9 mouse cellular contexts compared by ENCODE assay signal in the genomic region with DNA sequence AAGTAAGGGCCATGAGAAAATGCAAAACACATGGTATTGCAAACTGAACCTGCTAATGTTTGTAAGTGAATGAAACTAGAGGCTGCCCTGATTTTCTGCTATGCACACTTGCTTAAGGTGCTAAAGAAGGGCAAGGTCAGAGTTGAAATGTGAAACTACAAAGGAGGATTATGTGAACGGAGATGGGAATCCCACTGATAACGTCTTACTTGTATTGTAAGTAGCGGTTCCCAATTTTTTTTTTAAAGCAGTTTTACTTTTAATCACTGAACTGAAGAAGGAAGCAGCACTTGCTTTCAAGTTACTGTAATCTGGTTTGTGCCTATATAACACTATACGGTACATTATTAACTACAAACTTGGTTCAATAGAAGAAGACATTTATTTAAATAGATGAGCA. TPM values are rescaled to one million over a fixed set of nuclear protein-coding genes. Genes with fewer than 3 reads are reported as not detected.
DNase-seq lines count a peak whose midpoint lies in the region; ATAC-seq and TF ChIP-seq lines count a peak whose summit lies in the region.
"Had no signal": no experiment of that assay in that cellular context is flagged by ENCODE, and none has a peak within 500 bp of the region (broad histone marks: within the 10 kb centered on the region; RNA-seq: fewer than 3 reads in every experiment).

No protein-coding gene starts in this region.

- TF ChIP-seq CTCF in lung, postnatal 0 days (IDR thresholded peaks at IDR 0.05) = no peak

- H3K9ac ChIP-seq in lung, postnatal 0 days (replicated peaks; ENCODE audit: low read depth) = no peak overlapping the region
- no peak overlapping the region for H3K9ac ChIP-seq in hindbrain, embryonic 11.5 days (ENCODE audit: low read depth, low read length)
- H3K9ac ChIP-seq in liver, embryonic 13.5 days = no peak overlapping the region
- H3K9ac ChIP-seq in stomach, embryonic 15.5 days = no peak overlapping the region

- H3K9me3 ChIP-seq in lung, postnatal 0 days (ENCODE audit: low read length) = no peaks in the 10 kb centered on the region
- no peaks in the 10 kb centered on the region for H3K9me3 ChIP-seq in hindbrain, embryonic 11.5 days (ENCODE audit: control insufficient read depth, low read length)
- H3K9me3 ChIP-seq in liver, embryonic 13.5 days (replicated peaks) = no peaks in the 10 kb centered on the region
- H3K9me3 ChIP-seq in stomach, embryonic 15.5 days = no peaks in the 10 kb centered on the region

- no peak overlapping the region for H3K27ac ChIP-seq in lung, postnatal 0 days (ENCODE audit: low read length)
- H3K27ac ChIP-seq in hindbrain, embryonic 11.5 days (ENCODE audit: low read depth, low read length) = no peak overlapping the region
- H3K27ac ChIP-seq in liver, embryonic 13.5 days = no peak overlapping the region
- no peak overlapping the region for H3K27ac ChIP-seq in stomach, embryonic 15.5 days

- no peak for DNase-seq in lung, postnatal 0 days (ENCODE audit: low spot score)
- DNase-seq in lung, adult 18-20 months = no peak
- no peak for DNase-seq in hindbrain, embryonic 11.5 days (ENCODE audit: low spot score)
- DNase-seq in liver, embryonic 13.5 days = no peak
- DNase-seq in cerebellum, adult 9-11 months = no peak
- no peak for DNase-seq in cerebellum, adult 9-10 months
- no peak for DNase-seq in yolk sac, embryonic 10.5 days (ENCODE audit: low spot score)
- DNase-seq: cerebellum, postnatal 36 days had no signal

- no peaks in the 10 kb centered on the region for H3K36me3 ChIP-seq in lung, postnatal 0 days (ENCODE audit: insufficient read depth, low read length)
- no peaks in the 10 kb centered on the region for H3K36me3 ChIP-seq in hindbrain, embryonic 11.5 days (ENCODE audit: control insufficient read depth, insufficient read depth, low read length)
- no peaks in the 10 kb centered on the region for H3K36me3 ChIP-seq in liver, embryonic 13.5 days
- H3K36me3 ChIP-seq in stomach, embryonic 15.5 days = no peaks in the 10 kb centered on the region

- peaks cover 14% of the 10 kb centered on the region; the same call in 1 of the 2 replicates for H3K4me1 ChIP-seq in lung, postnatal 0 days (ENCODE audit: insufficient read depth, low read depth, low read length)
- H3K4me1 ChIP-seq in hindbrain, embryonic 11.5 days (replicated peaks; ENCODE audit: control insufficient read depth, insufficient read depth, low read length) = no peaks in the 10 kb centered on the region
- H3K4me1 ChIP-seq in liver, embryonic 13.5 days (replicated peaks) = peaks cover 17% of the 10 kb centered on the region
- peaks cover 13% of the 10 kb centered on the region for H3K4me1 ChIP-seq in stomach, embryonic 15.5 days

- H3K4me3 ChIP-seq in lung, postnatal 0 days (ENCODE audit: low read depth, low read length) = peak overlapping the region; percentile 82; the same call in 1 of the 2 replicates
- no peak overlapping the region for H3K4me3 ChIP-seq in hindbrain, embryonic 11.5 days (ENCODE audit: low read depth, low read length)
- H3K4me3 ChIP-seq in liver, embryonic 13.5 days (replicated peaks) = 0 out of 2 replicates have a peak overlapping the region, but pooled peaks have one; percentile 7
- H3K4me3 ChIP-seq in stomach, embryonic 15.5 days (replicated peaks) = peak overlapping the region; percentile 84; the same call in 1 of the 2 replicates

- H3K4me2 ChIP-seq in lung, postnatal 0 days (replicated peaks; ENCODE audit: low read depth, low read length) = peak overlapping the region; percentile 98
- peak overlapping the region; percentile 93; the same call in 1 of the 2 replicates for H3K4me2 ChIP-seq in hindbrain, embryonic 11.5 days (replicated peaks; ENCODE audit: low read depth, low read length)
- peak overlapping the region; percentile 87; the same call in 1 of the 2 replicates for H3K4me2 ChIP-seq in liver, embryonic 13.5 days
- peak overlapping the region; percentile 98 for H3K4me2 ChIP-seq in stomach, embryonic 15.5 days

- no peak for ATAC-seq in lung, postnatal 0 days
- no peak for ATAC-seq in hindbrain, embryonic 11.5 days (ENCODE audit: low FRiP score)
- ATAC-seq in liver, embryonic 13.5 days (ENCODE audit: low read depth) = no peak
- no peak for ATAC-seq in stomach, embryonic 15.5 days (ENCODE audit: insufficient read depth, low FRiP score, low read depth)

- 74% methylated on average over 4 of the region's 4 CpGs for WGBS in lung, postnatal 0 days
- WGBS in hindbrain, embryonic 11.5 days = 71% methylated on average over 4 of the region's 4 CpGs
- 76% methylated on average over 4 of the region's 4 CpGs for WGBS in liver, embryonic 13.5 days (ENCODE audit: insufficient replicate concordance)
- 75% methylated on average over 4 of the region's 4 CpGs for WGBS in stomach, embryonic 15.5 days

- no peaks in the 10 kb centered on the region for H3K27me3 ChIP-seq in lung, postnatal 0 days (replicated peaks; ENCODE audit: insufficient read depth, low read length)
- H3K27me3 ChIP-seq in hindbrain, embryonic 11.5 days (ENCODE audit: control insufficient read depth, insufficient read depth, low read length) = no peaks in the 10 kb centered on the region
- H3K27me3 ChIP-seq in liver, embryonic 13.5 days = peaks cover 52% of the 10 kb centered on the region
- no peaks in the 10 kb centered on the region for H3K27me3 ChIP-seq in stomach, embryonic 15.5 days (replicated peaks)

- TF ChIP-seq EP300 in lung, postnatal 0 days (IDR thresholded peaks at IDR 0.05) = no peak

RNA-seq across cellular contexts. Expression of gene Sowahc, which starts 2.1 kb away (rescaled TPM):
- 9.7 and 13.2 TPM in 2 replicates for polyA plus RNA-seq in lung, postnatal 0 days (2015; fragmentation: Nextera tagmentation; extraction: Ambion mirVana)
- polyA plus RNA-seq in hindbrain, embryonic 11.5 days (2014; fragmentation: Nextera tagmentation; extraction: Ambion mirVana) = 11.9 and 13.6 TPM in 2 replicates
- 1.5 and 2.1 TPM in 2 replicates for polyA plus RNA-seq in liver, embryonic 13.5 days (2015; fragmentation: Nextera tagmentation; extraction: Ambion mirVana)
- 13.7 and 13.9 TPM in 2 replicates for polyA plus RNA-seq in stomach, embryonic 15.5 days (2015; fragmentation: Nextera tagmentation; extraction: Ambion mirVana)

RNA-seq across cellular contexts. Expression of gene Sept10, which starts 2.2 kb away (rescaled TPM):
- 42.2 and 45.2 TPM in 2 replicates for polyA plus RNA-seq in lung, postnatal 0 days (2015; fragmentation: Nextera tagmentation; extraction: Ambion mirVana)
- polyA plus RNA-seq in hindbrain, embryonic 11.5 days (2014; fragmentation: Nextera tagmentation; extraction: Ambion mirVana) = 32.0 and 32.4 TPM in 2 replicates
- polyA plus RNA-seq in liver, embryonic 13.5 days (2015; fragmentation: Nextera tagmentation; extraction: Ambion mirVana) = 11.5 and 14.3 TPM in 2 replicates
- polyA plus RNA-seq in stomach, embryonic 15.5 days (2015; fragmentation: Nextera tagmentation; extraction: Ambion mirVana) = 38.6 and 41.7 TPM in 2 replicates
